Mouse (Mus musculus): Measurements from ENCODE around the gene Zdhhc18. TPM values are rescaled to one million over a fixed set of nuclear protein-coding genes. Genes with fewer than 3 reads are reported as not detected.

Gene Zdhhc18
- polyA plus RNA-seq, 1 experiment from 2014 or later = 6.4 TPM

- Histone ChIP-seq H3K9me3 (replicated peaks) (0 out of 2 replicates have a peak, but pooled peaks cover 7% of the 10 kb centered on the region), H3K4me3 (no peak overlapping the region), H3K4me1 (no peaks in the 10 kb centered on the region), H3K4me2 (replicated peaks) (no peak overlapping the region), H3K27ac (no peak overlapping the region), H3K36me3 (peaks cover 65% of the 10 kb centered on the region), H3K9ac (no peak overlapping the region), H3K27me3 (no peaks in the 10 kb centered on the region)
- WGBS = 16% methylated on average over 6 of the region's 6 CpGs
- peak; percentile 46; the same call in 1 of the 2 replicates for ATAC-seq (ENCODE audit: low FRiP score)
Measured at GRCm38 (mm10) chr4:133609719-133610118, 40.2 kb downstream of the Zdhhc18 start.

- H3K9me3 ChIP-seq (replicated peaks) = 0 out of 2 replicates have a peak, but pooled peaks cover 5% of the 10 kb centered on the region
- no peak overlapping the region for H3K9ac ChIP-seq
- peaks cover 10% of the 10 kb centered on the region for H3K27me3 ChIP-seq
- H3K36me3 ChIP-seq = peaks cover 55% of the 10 kb centered on the region
- H3K4me2 ChIP-seq (replicated peaks) = no peak overlapping the region
- no peaks in the 10 kb centered on the region for H3K4me1 ChIP-seq
- no peak for ATAC-seq (ENCODE audit: low FRiP score)
- no peak overlapping the region for H3K4me3 ChIP-seq
- WGBS = 79% methylated on average over 10 of the region's 10 CpGs
- no peak overlapping the region for H3K27ac ChIP-seq
Measured at GRCm38 (mm10) chr4:133607284-133607683, 42.7 kb downstream of the Zdhhc18 start.

GRCm38 (mm10) chr4:133605330-133605729 lies 44.6 kb downstream of the Zdhhc18 start:
- 53% methylated on average over 9 of the region's 9 CpGs for WGBS
- Histone ChIP-seq H3K9me3 (replicated peaks) (no peaks in the 10 kb centered on the region), H3K4me1 (peaks cover 5% of the 10 kb centered on the region), H3K27me3 (peaks cover 29% of the 10 kb centered on the region), H3K36me3 (peaks cover 44% of the 10 kb centered on the region), H3K9ac (no peak overlapping the region), H3K4me2 (replicated peaks) (no peak overlapping the region), H3K27ac (no peak overlapping the region), H3K4me3 (no peak overlapping the region)
- no peak for ATAC-seq (ENCODE audit: low FRiP score)

- Histone ChIP-seq H3K4me3 (no peak overlapping the region), H3K4me2 (replicated peaks) (no peak overlapping the region), H3K27me3 (peaks cover 34% of the 10 kb centered on the region), H3K4me1 (peaks cover 10% of the 10 kb centered on the region), H3K27ac (no peak overlapping the region), H3K36me3 (peaks cover 44% of the 10 kb centered on the region), H3K9ac (no peak overlapping the region), H3K9me3 (replicated peaks) (no peaks in the 10 kb centered on the region)
- 68% methylated on average over 6 of the region's 6 CpGs for WGBS
- ATAC-seq (ENCODE audit: low FRiP score) = no peak
Measured at GRCm38 (mm10) chr4:133604856-133605255, 45.1 kb downstream of the Zdhhc18 start.

GRCm38 (mm10) chr4:133604175-133604574 lies 45.8 kb downstream of the Zdhhc18 start:
- H3K27ac ChIP-seq = no peak overlapping the region
- peaks cover 44% of the 10 kb centered on the region for H3K36me3 ChIP-seq
- 90% methylated on average over 7 of the region's 7 CpGs for WGBS
- H3K4me1 ChIP-seq = peaks cover 16% of the 10 kb centered on the region
- H3K9ac ChIP-seq = no peak overlapping the region
- H3K9me3 ChIP-seq (replicated peaks) = no peaks in the 10 kb centered on the region
- H3K4me2 ChIP-seq (replicated peaks) = no peak overlapping the region
- no peak overlapping the region for H3K4me3 ChIP-seq
- H3K27me3 ChIP-seq = peaks cover 41% of the 10 kb centered on the region
- no peak for ATAC-seq (ENCODE audit: low FRiP score)

GRCm38 (mm10) chr4:133603056-133603455 lies 46.9 kb downstream of the Zdhhc18 start:
- Histone ChIP-seq H3K9me3 (replicated peaks) (no peaks in the 10 kb centered on the region), H3K27me3 (peaks cover 52% of the 10 kb centered on the region), H3K4me1 (peaks cover 17% of the 10 kb centered on the region), H3K27ac (no peak overlapping the region), H3K36me3 (peaks cover 37% of the 10 kb centered on the region), H3K4me2 (replicated peaks) (no peak overlapping the region), H3K4me3 (no peak overlapping the region), H3K9ac (no peak overlapping the region)
- WGBS = 92% methylated on average over 5 of the region's 5 CpGs
- no peak for ATAC-seq (ENCODE audit: low FRiP score)

DNA sequence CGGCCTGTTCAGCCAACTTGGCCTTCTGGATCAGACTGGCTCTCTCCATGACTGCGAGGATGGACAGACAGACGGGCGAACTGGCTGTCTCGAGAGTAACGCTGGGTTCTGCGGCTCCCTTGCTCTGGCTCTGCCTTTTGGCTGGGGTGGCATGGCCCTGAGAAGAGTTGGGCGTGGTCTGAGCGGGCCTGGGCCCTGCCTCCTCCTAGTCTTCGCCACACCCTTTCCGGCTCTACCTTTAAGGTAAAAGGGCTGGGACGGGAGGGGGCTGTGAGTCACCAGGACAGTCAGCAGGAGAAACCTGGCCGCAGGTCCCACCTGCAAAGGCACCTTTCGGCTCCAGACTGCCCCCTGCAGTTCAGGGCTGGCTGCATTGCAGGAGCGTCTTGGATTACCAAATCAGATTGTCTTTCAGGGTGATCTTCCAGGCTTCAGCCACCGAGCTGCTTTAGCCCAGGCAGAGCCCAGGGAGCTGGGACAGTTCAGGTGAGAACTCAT lies 48.2 kb downstream of the Zdhhc18 start, which contains the start of gene Sfn:
TSS of gene Sfn (minus strand) at position 448 of the 498 bp plus-strand sequence.
- Histone ChIP-seq H3K4me3 (peak within 1 kb of the TSS; percentile 7; the same call in 1 of the 2 replicates), H3K36me3 (peaks cover 27% of the 10 kb centered on the region), H3K27ac (no peak within 1 kb of the TSS), H3K4me2 (replicated peaks) (peak within 1 kb of the TSS; percentile 32), H3K9me3 (replicated peaks) (no peaks in the 10 kb centered on the region), H3K9ac (no peak within 1 kb of the TSS), H3K27me3 (peaks cover 63% of the 10 kb centered on the region), H3K4me1 (peaks cover 17% of the 10 kb centered on the region)
- no peak for ATAC-seq (ENCODE audit: low FRiP score)
- 3% methylated on average over 16 of the region's 16 CpGs for WGBS

GRCm38 (mm10) chr4:133600306-133600705 lies 49.6 kb downstream of the Zdhhc18 start:
- peaks cover 65% of the 10 kb centered on the region for H3K27me3 ChIP-seq
- peak overlapping the region; percentile 46 for H3K4me3 ChIP-seq
- peaks cover 17% of the 10 kb centered on the region for H3K4me1 ChIP-seq
- peaks cover 12% of the 10 kb centered on the region for H3K36me3 ChIP-seq
- no peak for ATAC-seq (ENCODE audit: low FRiP score)
- H3K9ac ChIP-seq = peak overlapping the region; percentile 57; the same call in 1 of the 2 replicates
- 18% methylated on average over 9 of the region's 9 CpGs for WGBS
- no peak overlapping the region for H3K27ac ChIP-seq
- peak overlapping the region; percentile 69 for H3K4me2 ChIP-seq (replicated peaks)
- H3K9me3 ChIP-seq (replicated peaks) = no peaks in the 10 kb centered on the region

GRCm38 (mm10) chr4:133599571-133600073 lies 50.3 kb downstream of the Zdhhc18 start:
- no peak overlapping the region for H3K27ac ChIP-seq
- H3K9ac ChIP-seq = peak overlapping the region; percentile 57
- H3K27me3 ChIP-seq = peaks cover 65% of the 10 kb centered on the region

GRCm38 (mm10) chr4:133599116-133599515 lies 50.8 kb downstream of the Zdhhc18 start:
- peak overlapping the region; percentile 46 for H3K4me3 ChIP-seq

More at GRCm38 (mm10) chr4:133599571-133600073, 50.3 kb downstream of the Zdhhc18 start:
- H3K4me1 ChIP-seq = peaks cover 17% of the 10 kb centered on the region
- peak overlapping the region; percentile 46 for H3K4me3 ChIP-seq
- ATAC-seq (ENCODE audit: low FRiP score) = peak; percentile 90
- H3K36me3 ChIP-seq = peaks cover 11% of the 10 kb centered on the region
- peak overlapping the region; percentile 69 for H3K4me2 ChIP-seq (replicated peaks)
- no peaks in the 10 kb centered on the region for H3K9me3 ChIP-seq (replicated peaks)
- under 1% methylated on average over 48 of the region's 50 CpGs for WGBS

DNA sequence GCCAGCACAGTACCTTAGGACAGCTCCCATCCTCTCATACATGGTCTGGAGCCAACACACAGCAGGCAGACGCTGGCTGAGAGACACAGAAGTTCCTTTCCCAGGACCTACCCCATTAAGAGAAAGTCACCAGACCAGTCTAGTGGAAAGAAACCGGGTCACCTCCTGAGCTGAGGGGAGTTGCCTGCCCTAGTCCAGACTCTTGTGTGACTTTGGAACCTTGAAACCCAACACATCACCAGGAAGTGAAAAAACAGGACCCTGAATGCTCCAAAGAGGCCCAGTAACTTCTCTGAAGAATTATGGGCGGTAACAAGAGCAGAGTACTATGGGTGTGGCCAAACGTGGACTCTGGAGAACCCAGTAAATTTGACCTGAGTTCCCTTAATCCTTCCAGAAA lies 51.3 kb downstream of the Zdhhc18 start:
- no peak overlapping the region for H3K4me3 ChIP-seq
- H3K4me1 ChIP-seq = peaks cover 17% of the 10 kb centered on the region
- H3K9me3 ChIP-seq (replicated peaks) = no peaks in the 10 kb centered on the region
- no peak overlapping the region for H3K27ac ChIP-seq
- no peak overlapping the region for H3K4me2 ChIP-seq (replicated peaks)
- H3K9ac ChIP-seq = no peak overlapping the region
- WGBS = 49% methylated on average over 4 of the region's 4 CpGs
- peaks cover 4% of the 10 kb centered on the region for H3K36me3 ChIP-seq
- peaks cover 65% of the 10 kb centered on the region for H3K27me3 ChIP-seq
- no peak for ATAC-seq (ENCODE audit: low FRiP score)

More at GRCm38 (mm10) chr4:133599116-133599515, 50.8 kb downstream of the Zdhhc18 start:
- Histone ChIP-seq H3K36me3 (peaks cover 9% of the 10 kb centered on the region), H3K4me2 (replicated peaks) (peak overlapping the region; percentile 69), H3K4me1 (peaks cover 17% of the 10 kb centered on the region), H3K27ac (no peak overlapping the region), H3K9me3 (replicated peaks) (no peaks in the 10 kb centered on the region), H3K9ac (peak overlapping the region; percentile 57; the same call in 1 of the 2 replicates), H3K27me3 (peaks cover 65% of the 10 kb centered on the region)
- no peak for ATAC-seq (ENCODE audit: low FRiP score)
- WGBS = 26% methylated on average over 7 of the region's 7 CpGs

DNA sequence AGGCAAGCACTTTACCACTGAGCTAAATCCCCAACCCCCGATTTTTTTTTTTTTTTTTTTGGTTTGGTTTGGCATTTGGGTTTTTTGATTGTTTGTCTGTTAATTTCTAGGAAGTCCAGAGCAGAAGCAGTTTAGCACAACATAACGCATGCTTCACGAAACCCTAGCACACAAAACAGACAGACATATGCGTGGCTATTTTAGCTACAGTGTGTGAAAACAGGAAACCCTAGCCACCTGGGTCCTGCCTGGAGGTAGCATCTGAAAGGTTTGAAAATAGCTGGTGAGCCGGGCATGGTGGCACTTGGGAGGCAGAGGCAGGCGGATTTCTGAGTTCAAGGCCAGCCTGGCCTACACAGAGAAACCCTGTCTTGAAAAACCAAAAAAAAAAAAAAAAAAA lies 53.9 kb downstream of the Zdhhc18 start:
- 79% methylated on average over 6 of the region's 6 CpGs for WGBS

GRCm38 (mm10) chr4:133595538-133595937 lies 54.4 kb downstream of the Zdhhc18 start:
- Histone ChIP-seq H3K4me1 (peaks cover 11% of the 10 kb centered on the region), H3K27me3 (peaks cover 37% of the 10 kb centered on the region), H3K4me2 (replicated peaks) (no peak overlapping the region), H3K27ac (no peak overlapping the region), H3K9me3 (replicated peaks) (no peaks in the 10 kb centered on the region), H3K4me3 (no peak overlapping the region), H3K9ac (peak overlapping the region; percentile 8; the same call in 1 of the 2 replicates), H3K36me3 (peaks cover 13% of the 10 kb centered on the region)
- 66% methylated on average over 7 of the region's 7 CpGs for WGBS
- ATAC-seq (ENCODE audit: low FRiP score) = no peak

More for the DNA sequence above, 53.9 kb downstream of the Zdhhc18 start:
- H3K4me2 ChIP-seq (replicated peaks) = no peak overlapping the region
- H3K9me3 ChIP-seq (replicated peaks) = no peaks in the 10 kb centered on the region
- no peak overlapping the region for H3K9ac ChIP-seq
- peaks cover 11% of the 10 kb centered on the region for H3K4me1 ChIP-seq
- peaks cover 43% of the 10 kb centered on the region for H3K27me3 ChIP-seq
- H3K4me3 ChIP-seq = no peak overlapping the region
- peaks cover 8% of the 10 kb centered on the region for H3K36me3 ChIP-seq
- ATAC-seq (ENCODE audit: low FRiP score) = no peak
- no peak overlapping the region for H3K27ac ChIP-seq

Measured in hindbrain, embryonic 12.5 days (tissue).